Mouse (Mus musculus): ENCODE data around the gene Rhpn2.

The Rhpn2 gene

DNA sequence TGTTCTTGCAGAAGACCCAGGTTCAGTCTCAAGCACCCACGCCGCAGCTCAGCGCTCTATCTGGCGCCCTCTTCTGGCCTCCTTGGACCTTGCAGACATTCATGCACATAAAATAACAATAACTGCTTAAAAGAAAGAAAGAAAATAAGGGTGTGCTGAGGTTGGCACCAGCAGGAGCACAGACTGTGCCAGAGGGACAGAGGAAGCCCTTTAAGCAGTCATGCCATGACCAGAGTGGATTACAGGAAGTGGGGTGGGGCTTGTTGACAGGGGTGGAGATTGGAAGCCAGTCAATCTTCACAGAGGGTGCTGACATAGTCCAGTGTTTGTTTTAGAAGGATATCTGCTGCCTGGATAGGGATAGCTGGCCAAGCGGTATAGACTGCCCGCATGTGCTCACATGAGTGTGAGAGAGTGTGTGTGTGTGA is 52.6 kb downstream of the Rhpn2 start:
- DNase-seq (ENCODE audit: low read depth in 1 of 2, low spot score in 2 of 2) = no peak

DNA sequence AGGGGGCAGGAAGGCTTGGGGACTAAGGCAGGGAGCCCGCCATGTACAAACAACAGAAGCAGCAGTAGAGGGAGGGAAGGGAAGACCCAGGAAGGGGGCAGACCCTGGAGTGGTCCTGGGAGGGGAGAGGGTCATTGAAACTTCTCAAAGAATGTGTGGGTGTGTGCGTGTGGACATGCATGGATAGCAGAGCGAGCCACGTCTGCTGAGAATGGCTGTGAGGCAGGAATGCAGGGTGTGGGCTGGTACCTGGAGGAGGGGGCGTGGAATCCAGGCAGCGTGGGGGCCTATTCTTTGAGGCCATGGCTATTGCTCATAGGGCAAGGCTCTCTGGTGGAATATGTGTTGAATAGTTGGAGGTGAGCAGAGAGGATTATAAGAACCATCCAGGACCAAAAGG is 54.7 kb downstream of the Rhpn2 start:
- no peak for DNase-seq (ENCODE audit: low read depth in 1 of 2, low spot score in 2 of 2)

GRCm38 (mm10) chr7:35392935-35393334 is 59.0 kb downstream of the Rhpn2 start:
- no peak for DNase-seq (ENCODE audit: low read depth in 1 of 2, low spot score in 2 of 2)

- DNase-seq (ENCODE audit: low read depth in 1 of 2, low spot score in 2 of 2) = peak in 1 of 2 experiments; percentile 3
These were observed 61.9 kb downstream of the Rhpn2 start for GRCm38 (mm10) chr7:35395734-35396456.

DNA sequence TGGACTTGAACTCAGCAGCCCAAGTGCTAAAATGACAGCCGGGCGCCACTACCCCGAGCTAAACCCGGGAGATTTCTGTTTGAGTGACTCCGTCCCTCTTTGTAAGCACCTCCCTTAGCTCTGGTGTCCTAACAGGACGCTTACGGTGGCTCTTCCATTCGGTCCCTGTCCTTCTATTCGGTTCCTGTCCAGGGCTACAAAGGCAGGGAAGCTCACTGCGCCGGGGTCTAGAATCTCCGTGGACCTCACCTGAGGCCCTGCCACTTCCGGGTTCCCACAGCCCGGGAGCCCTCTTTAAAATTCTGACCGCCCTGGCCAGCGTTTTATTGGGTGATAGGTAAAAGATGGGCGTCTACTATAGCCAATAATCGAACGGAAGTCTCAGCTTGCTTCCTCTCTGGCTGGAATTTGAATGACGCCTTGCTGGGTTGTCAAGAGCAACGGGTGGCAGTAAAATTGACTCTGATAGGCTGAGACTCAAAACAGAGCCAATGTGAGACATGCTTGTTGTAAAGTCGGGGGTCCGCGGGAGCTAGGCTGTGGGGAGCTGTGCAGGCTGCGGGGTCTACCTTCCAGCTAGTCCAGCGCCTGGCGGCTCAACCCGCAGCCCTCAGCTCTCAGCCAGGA is 62.7 kb downstream of the Rhpn2 start, which contains the start of the genes Faap24 and Cep89:
Faap24 (minus strand) TSS at position 295 of the 627 bp plus-strand sequence.
Cep89 (plus strand) TSS at position 494 of the 627 bp plus-strand sequence.
- peak; percentile 84 to 88 for DNase-seq (ENCODE audit: low read depth in 1 of 2, low spot score in 2 of 2)

DNA sequence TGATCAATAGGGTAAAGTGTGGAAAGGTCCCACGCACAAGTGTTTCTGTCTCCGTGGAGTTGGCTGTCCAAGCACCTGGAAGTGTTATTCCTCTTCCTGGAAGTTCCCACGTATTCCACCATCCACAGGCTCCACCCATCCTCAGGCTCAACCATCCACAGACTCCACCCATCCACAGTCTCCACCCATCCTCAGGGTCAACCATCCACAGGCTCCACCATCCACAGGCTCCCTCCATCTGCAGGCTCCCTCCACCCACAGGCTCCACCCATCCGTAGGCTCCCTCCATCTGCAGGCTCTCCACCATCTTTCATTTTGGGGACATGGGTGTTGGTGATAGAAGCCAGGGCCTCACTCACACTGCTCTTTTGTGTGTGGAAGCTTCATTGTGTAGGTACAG is 67.2 kb downstream of the Rhpn2 start:
- DNase-seq (ENCODE audit: low read depth in 1 of 2, low spot score in 2 of 2) = no peak

DNA sequence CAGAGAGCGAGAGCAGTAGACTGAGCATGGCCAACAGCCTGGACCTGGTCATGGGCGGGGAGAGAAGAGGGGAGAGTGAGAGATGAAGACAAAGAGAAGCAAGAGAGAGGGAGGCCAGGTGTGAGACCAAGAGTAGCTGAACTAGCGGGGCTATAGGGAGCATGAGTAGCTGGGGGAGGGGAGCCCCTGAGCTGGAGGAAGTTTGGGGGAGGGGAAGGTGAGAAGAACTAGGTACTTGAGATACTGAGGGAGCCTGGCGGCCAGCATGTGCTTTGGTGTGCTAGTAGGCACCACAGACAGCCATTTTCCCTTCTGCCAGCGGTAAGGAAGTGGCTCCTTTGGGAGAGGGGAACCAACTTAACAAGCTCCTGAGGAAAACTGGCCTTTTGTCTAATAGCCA is 81.3 kb downstream of the Rhpn2 start:
- no peak for DNase-seq (ENCODE audit: low read depth in 1 of 2, low spot score in 2 of 2)

GRCm38 (mm10) chr7:35415801-35416653 is 82.1 kb downstream of the Rhpn2 start:
- no peak for DNase-seq (ENCODE audit: low read depth in 1 of 2, low spot score in 2 of 2)

DNA sequence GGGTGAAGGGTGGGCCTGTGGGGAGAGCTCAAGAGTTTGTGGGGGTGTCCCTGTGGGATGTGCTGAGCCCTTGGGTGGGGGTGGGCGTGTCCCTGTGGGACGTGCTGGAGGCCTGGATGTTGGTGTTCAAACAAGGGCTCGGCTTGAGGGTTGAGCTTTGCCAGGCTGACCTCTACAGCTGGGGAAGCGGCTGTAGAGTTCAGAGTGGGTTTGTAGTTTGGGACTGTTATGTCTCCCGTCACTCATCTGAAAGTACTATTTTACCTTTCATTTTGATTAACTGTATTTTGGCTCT is 82.6 kb downstream of the Rhpn2 start:
- DNase-seq (ENCODE audit: low read depth in 1 of 2, low spot score in 2 of 2) = no peak

DNA sequence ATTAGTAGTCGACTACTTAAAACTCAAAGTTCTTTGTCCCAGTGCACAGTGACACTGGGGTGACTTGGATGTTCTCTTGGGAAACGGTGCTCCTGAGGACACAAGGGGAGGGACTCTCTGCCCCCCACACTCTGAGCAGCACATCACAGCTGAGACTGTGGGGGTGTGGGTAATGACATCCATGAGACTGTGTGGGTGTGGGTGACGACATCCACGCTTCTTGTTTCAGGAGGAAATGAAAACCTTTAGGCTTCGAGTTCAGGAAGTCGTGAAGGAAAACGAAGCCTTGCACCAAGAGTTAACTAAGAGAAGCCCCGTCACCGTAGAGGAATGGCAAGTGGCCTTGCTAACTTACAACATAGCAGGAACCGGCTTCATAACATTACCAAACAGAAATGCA is 89.1 kb downstream of the Rhpn2 start:
- DNase-seq (ENCODE audit: low read depth in 1 of 2, low spot score in 2 of 2) = no peak

- no peak for DNase-seq (ENCODE audit: low read depth in 1 of 2, low spot score in 2 of 2)
These were observed 94.2 kb downstream of the Rhpn2 start for GRCm38 (mm10) chr7:35428146-35428545.

DNA sequence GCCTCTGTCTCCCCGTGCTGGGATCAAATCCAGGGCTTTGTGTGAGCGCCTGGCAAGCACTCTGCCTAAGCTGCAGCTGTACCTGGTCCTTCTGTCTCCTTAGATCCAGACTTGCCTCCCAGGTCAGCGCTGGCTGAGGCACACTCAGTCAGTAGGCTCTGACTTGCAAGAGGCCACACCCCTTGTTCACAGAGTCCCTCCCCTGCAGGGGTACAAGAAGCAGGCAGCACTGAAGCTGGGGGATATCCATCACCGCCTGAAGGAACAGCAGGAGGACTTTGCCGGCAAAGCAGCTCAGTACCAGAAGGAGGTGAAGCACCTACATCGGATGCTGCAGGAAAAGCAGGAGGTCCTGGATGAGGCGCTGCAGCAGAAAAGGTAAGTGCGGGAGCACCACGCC is 101.3 kb downstream of the Rhpn2 start:
- DNase-seq (ENCODE audit: low read depth in 1 of 2, low spot score in 2 of 2) = no peak
